Mouse (Mus musculus) lung, postnatal 4 days (tissue): ENCODE data around the gene Umad1.

Experiments used
- DNase-seq, 2 experiments: peaks; one replicate each; pipeline ENCODE4 v3.0.0; 2021

Umad1 gene

DNA sequence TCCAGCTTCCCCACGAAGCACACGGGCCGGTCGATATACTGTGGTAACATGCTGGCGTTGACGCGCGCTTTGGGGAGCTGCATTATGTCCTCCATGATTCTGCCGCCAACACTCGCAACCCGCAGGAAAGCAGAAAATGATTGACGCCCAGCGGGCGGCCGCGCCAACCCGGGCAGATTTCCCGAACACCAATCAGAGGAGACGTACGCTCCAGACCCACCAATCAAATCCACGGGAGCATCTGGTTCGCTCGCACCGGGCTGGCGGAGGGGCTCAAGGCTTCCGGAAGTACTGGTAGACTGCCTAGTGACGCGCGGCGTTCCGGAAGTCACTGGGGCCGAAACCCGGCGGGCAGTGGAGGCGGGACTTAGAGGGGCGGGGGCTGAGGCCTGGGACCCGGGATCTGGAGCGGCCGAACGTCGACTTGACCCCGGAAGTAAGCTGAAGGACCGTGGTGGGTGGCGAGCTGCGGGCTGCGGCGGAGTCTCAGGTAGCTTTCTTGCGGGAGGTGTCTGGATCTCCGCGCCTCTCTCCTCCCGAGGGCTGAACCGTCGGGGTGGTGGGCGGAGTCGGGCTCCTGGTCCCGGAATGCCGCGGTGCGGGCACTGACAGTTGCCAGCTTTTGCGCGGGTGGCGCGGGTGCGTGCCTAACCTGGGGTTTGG, at the start of gene Umad1, which contains the start of the genes Rpa3 and Gm45062:
Gene Umad1, plus strand, starts transcription at position 285 of the 663 bp plus-strand sequence.
Gene Rpa3, minus strand, starts transcription at position 170 of the 663 bp plus-strand sequence.
Gene Gm45062, plus strand, starts transcription at position 447 of the 663 bp plus-strand sequence.
- DNase-seq, result peak; percentile 97 to 99

DNA sequence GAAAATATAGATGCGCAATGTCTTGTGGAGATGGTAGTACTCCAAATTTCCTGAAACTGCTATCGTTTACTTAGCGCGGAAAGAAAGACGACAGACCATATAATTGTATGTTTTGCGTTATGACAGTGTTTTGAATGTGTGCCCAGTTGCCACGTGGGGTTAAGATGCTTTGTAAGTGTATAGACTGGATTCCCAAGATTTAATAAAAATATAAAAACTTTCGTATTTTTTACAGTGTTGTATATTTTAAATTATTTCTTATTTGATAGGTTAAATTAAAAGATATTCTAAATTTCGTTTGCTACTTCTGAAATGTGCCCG, 49.3 kb upstream of the Umad1 start:
- no peak for DNase-seq

DNA sequence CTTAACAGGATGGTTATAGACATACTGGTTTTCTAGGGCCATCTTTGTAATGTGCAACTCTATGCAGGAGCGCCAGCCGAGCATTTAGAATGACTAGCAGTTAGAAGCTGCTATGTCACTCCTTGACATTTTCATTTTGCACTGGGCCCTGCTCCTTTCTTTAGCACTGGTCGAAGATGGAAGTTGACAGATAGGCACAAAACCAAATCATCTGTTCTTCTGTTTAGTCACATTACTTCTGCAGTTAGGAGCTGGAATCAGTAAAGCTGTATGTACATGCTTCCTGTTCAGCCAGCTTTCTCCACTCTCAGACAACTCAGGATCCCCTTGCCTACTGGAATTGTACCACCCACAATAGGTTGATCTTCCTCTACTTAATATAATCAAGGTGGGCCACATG, 48.4 kb upstream of the Umad1 start:
- DNase-seq, result no peak

DNA sequence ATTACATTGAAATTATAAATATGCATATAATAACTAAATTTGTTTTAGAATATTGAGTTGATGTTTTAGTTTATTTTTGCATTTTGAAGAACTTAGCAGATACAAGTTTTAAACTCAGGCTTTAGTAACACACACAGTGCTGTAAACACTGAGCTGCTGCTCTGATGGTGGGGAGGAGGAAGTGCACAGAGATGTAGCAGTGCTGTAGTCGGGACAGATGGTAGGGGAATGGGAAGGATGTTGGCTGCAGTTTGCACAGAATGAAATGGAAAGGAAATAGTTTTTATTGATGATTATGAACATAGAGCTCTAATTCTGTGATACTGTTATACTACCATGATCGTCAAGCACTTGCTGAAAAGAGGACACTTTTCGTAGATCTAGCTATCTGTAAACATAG, 32.1 kb upstream of the Umad1 start:
- DNase-seq, result no peak

DNA sequence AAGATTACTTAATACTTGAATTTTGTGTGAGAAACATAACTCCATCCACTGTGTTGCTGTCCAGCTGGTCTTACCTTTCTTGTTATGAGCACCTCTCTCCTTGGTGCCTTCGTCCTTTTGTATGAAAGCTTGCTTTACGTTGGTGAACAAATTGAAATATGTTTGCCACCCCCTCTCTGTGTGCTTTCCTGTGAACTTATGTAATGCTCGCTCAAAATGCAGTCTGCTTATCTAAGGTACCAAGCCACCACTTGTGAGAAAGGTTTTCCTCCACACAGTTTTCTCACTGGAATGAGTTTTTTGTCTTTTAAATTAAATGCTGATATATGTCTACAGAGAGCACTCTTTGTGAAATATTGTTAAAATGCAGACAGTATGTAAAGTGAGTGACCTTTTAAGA, 30.5 kb upstream of the Umad1 start:
- DNase-seq, result no peak

DNA sequence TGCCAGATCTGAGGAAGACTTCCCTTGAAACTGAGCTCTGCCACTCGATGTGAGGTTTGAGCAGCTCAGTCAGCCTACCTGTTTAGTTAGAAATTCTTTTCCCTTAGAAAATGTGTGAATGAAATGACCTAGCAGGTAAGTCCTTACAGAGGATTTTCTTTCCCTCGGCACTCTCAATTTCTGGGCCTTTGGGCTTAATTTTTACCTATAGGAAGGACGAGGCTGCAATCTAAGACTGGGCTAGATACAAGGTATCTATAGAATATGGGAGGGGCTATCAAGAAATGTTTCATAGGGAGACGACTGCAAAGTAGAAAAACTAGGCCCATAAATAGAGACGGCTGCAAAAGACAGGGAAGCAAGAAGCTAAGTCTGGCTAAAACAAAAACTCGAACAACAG, 772 bp upstream of the Umad1 start:
- DNase-seq, result no peak

DNA sequence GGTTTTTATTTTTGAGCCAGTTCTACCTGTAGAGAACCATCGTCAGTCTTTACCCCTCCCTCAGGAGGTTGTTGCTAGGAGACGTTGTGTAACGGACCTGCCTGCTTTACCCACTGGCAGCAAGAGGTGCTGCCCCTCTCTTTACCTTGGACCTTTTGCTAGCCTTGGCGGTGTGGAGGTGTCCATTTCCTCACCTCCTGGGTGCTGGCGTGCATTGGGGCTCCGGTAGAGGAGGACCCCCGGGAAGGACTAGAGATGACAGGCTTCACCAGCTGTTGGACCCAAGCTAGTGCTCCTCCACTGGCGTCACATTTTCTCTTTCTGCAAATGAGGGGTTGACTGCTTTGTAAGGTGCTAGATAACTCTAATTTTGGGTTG, 568 bp downstream of the Umad1 start:
- no peak for DNase-seq

DNA sequence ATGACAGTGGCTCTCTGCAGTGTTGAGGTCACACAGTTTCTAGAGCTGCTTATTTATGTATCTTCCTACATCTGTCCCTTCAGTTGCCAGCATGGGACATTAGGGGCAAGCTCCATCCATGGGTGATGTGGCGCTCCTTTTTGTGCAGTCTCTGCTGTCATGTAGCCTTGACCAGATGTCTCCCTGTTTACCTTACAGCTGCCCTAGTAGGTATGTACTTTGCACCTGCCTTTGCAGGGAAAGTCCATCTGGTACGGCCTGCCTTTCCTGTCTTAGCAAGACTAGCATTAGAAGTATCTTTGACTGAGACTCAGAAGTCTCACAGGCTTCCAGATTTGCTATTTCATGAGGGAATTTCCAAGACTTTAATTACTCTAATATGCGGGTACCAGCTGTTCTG, 12.0 kb downstream of the Umad1 start:
- DNase-seq, result no peak

DNA sequence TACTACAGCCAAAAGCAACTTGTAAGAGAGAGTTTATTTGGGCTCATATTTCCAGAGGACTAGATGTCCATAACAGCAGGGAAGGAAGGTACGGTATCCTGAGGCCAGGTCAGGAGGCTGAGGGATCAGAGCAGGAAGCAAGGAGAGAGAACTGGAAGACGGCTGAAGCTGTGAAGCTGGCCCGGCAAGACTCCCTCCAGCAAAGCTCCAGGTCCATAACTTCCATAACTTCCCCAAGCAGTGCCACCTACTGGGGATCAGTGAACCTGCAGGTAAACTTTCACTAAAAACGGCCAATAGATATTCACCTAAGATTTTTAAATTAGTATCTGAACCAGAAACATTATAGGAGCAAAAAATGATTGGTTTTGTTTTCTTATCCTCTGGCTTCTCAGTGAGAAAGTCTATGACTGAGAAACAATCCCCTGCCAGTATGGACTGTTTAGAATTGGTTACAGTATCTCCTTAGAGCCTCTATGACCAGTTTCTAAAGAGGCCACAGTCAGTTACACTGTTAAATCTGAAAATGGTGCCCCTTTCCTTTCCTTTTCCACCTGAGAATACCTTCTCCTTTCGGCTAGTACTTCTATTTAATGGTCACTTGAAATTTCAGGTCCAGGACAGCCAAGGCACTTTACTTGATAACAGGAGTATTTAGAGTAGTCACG, 15.4 kb downstream of the Umad1 start:
- peak; percentile 34 to 70 for DNase-seq

DNA sequence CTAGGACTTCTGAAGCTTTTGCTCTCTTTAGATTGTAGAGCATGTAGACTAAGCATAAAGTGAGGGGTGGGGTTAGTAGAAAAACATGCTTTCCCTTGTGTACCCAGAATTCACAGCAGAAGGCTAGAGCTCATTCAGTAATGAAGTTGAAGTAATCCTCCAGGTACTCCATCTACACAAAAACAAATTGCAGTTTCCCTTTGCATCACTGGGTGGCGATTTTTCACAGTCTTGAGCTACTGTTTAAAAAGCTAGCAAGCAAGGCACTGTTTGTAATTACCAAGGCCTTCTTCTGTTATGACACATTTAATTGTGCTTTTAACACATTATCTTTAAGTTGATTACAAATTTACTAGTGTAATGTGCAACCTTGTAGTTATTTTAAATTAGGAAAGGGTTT, 16.0 kb downstream of the Umad1 start:
- peak in 1 of 2 experiments; percentile 74 for DNase-seq

DNA sequence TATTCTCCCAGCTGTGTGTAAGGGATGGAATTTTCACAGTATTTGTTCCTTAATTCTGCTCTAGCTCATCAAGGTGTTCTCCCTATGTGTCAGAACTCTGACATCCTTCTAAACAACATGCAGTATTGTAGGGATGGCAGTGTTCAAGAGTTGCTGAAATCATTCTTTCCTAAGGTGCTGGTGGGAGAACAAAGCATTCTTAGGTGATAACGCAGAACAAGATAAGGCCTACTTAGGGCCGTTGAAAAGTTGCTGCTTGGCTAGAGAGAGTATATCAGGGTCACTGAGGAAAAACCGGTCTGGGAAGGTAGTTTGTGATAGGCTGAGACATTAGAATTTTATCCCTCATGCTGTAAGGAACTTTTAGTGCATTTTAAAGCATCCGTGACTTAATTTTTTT, 17.3 kb downstream of the Umad1 start:
- DNase-seq, result no peak

DNA sequence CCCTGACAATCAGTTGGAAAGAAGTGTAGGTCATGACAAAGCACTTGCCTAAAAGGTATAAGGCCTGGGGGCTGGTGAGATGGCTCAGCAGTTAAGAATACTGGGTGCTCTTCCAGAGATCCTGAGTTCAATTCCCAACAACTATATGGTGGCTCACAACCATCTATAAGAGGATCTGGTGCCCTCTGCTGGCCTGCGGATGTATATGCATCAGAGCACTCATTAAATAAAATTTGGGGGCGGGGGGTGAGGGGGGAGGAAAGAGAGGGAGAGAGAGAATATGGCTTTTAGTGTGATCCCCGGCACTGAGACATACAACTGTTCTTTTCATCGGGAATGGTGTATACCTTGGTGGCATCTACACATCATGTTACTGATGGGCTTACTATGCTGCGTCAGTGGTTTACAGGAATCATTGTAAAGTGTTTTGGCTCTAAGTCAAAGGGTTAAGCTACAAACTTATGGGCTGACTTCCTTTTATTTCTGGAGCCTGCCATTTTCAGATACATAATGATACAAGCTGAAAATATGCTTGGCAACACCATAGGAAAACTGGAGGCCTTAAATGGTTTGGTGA, 19.4 kb downstream of the Umad1 start:
- DNase-seq, result no peak

DNA sequence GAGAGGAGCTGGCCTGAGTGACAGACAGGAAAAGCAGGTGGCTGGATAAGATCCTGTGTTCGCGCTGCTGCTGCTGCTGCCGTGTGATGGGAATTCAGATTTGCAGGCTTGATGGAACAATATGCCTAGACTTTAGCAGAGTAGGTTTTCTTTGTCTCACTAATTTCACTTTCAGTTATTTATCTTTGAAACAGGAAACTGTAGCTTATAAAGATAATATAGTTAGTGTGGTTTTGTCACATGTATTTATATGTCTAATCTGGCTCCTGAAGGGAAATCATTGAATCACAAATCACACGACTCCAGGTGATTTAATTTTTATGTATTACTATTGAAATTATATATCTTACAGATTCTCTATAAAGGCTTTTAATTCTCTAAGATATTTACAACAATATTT, 24.2 kb downstream of the Umad1 start:
- DNase-seq, result no peak

DNA sequence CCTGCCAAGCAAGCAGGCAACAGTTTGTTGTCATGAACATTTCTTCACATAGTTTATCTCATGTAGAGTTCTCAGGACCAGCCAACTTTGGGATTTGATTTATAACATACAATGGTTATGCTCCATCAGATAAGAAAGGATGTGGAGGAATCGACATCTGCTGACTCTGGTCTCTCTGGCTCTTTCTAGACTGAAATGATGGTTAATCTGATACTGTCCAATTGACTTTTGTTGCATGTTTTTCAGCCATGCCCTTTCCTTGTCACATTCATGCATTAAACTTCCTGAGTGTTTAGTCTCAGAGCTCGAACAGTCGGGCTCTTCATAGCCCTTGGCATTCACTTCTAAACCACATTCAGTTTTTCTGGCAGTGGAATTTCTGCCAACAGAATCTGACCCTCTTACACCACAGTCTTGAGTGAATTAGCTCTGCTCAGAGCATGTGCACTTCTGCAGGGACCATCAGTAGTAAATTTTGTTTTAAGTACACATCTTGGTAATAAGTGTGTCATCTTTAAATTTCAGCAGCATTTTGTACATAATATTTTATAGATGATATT, 26.4 kb downstream of the Umad1 start:
- DNase-seq, result no peak

DNA sequence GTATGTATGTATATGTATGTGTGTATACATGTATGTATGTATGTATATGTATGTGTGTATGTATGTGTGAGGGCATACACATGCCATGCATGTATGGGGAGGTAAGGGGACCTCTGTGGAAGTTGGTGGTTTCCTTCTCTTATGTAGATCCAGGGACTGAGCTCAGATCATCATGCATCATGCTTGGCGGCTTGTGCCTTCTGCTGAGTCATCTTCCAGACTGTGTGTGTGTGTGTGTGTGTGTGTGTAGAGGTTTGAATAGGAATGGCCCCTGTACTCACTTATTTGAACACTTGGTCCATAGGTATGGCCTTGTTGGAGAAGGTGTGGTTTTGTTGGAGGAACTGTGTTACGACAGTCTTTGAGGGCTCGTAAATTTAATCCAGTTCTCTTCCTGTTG, 27.1 kb downstream of the Umad1 start:
- DNase-seq, result no peak

DNA sequence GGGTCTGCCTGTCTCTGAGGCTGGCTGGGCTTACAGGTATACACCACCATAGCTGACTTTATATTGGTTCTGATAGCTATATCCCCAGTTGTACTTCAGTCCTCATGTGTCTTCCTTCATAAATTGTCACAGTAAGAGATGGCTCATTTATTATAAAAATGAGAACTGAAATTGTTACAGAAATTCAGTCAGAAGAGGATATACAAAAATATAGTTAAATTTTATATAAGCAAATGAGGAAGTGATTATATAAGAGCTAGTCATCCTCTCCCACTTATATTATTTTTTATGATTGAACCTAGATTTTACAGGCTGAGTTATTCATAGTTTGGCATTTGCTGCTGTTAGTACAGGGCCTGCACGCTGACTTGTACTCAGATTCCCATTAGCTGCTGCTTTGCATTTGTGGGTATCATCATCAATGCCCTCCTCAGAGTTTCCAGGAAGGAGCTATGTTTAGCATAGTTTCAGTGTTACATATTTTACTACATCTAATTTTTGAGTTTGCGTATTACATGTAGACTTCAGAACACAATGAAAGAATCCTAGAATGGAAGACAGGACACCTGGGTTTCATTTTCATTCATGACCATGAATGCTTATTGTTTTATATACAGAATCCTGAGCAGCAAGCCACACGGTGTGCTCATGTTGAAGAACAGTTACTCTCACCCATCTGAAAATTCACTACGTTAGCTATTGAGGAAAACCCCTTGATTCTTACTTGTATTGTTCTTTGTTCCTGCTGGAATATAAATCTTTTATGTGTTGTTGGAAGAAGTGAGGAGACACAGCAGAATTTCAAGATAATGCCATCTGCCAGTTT, 29.9 kb downstream of the Umad1 start:
- no peak for DNase-seq

DNA sequence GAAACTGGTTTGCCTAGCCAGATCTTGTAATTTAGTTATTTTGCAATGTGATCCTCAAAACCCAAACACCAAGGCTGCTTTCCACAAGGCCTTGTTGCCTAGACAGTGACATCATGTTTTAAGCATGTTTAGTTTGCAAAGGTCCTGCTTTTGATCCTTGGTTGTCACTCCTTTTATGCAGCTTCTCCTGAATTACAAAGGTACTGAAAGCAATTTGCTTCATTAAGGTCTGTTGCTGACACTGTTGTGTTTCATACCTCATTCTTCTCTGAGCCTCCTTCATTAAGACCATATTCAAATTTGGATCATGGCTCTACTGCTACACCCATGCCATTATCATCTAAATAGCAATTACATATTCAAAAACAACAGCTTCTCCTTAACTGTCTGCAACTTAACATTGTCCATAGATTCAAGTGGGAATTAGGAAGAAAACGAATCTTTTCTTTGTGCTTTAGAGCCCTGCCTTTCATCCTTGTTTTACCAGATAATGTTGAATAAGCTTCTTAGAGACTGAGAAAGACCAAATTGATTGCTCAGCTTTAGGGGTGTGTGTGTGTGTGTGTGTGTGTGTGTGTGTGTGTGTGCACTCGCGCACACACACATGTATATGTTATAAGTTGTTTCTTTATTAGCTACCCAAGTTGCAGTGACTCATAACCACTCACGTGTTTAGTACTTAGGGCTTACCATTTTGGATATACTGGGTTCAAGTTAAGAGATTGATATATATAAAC, 35.1 kb downstream of the Umad1 start:
- DNase-seq, result no peak

DNA sequence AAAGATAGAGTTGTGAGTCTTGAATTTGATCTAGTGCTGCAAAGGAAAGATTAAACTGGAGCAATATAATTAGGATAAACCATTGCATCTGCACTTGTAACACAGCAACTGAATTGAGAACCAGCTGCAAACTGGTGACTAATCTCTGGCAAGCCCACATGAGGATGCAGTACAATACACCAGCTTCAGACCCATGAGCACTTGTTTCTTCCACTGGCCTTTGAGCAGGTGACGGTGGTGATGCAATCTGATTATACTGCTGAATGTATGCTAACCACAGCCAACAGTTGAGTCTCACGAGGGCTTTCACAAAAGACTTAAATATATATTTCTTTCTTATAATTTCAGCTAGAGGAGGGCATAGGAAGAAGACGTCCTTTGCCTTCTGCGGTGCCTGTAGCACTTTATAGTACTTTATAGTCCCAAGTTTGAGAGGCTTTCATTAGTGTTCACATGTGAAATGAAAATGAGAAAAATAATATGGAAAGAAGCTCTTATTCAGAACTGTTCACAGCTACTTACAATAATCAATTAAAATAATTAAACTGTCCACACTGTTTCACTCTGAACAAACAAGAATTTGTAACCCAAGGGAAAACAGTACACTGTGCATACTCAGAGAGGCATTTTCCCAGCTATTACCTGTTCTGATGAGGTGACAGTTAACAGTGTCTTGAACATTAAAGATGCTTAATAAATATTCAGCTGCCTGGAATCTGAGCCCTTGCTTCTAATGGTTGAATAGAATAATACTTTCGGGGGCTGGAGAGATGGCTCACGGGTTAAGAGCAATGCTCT, 40.2 kb downstream of the Umad1 start:
- no peak for DNase-seq

DNA sequence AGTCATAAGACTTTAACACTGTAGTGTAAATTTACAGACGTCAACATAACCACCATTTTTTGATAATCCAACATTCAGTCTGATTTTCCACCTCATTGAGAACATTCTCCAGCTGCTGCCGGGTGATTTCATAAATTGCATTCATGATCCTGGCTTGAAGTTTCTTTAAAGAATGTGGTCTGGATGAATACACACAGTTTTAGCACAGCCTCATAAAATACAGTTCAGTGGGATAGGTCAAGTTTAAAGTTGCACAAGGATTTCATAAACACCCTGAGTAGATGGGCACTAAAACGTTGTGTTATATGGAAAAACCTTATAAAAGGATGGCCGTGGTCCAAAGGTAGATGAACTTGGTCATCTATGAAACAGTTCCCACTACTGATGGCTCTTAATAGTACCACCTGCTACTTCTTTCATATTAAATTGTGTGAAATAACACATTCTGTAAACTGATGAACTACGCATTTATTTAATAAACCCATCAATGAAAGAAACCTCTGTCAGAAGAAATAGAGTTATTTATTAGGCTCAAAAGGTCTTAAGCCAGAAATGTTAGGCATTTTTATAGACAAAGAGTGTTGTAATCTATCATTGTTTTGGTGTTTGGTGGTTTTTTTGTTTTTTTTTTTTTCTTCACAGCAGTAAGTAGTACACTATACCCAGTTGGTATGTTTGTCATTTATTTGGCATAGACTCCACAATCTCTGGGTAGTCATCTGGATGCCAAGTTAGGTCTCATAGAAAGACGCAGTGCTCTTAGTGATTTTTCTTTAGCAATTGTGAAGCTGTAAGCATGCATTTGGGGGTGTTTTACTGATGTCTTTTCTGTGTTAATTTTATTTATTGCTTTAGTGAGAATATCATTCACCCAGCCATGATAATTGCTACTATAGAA, 49.0 kb downstream of the Umad1 start:
- DNase-seq, result no peak

DNA sequence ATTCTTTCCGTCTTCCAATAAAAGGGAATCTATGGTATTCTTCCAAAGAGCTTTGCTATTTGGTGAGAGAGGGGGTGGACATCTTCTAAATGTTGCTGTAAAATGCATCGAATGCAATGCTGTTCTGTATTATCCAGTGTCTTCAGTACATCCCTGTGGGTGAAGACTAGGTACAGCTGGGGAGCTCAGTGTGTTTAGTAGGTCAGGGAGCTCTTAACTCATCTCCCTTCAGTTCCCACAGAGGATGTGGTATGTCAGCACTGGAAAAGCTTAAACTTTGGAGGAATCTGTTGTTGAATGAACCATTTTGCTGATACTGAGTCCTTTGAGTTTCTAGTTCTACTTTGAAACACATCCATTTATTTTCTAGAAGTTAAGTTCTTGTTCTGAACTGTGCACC, 53.5 kb downstream of the Umad1 start:
- DNase-seq, result no peak

DNA sequence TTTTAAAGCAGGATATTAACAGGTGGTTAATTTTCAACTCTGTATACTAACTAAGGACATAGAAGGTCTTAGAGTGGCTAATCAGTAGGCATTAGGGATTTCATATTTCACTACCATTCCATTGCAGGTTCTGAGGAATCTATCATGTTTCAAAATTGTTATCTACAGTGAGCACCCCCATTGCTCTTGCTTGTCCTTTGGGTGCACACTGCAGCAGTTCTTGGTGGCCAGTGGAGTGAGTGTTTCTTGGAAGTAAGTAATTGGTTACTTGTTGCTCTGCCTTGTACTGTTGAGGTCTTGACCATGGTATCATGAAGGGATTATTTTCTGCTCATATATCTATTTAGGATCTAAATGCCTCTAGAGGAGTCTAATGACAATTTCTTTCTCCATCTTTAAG, 57.1 kb downstream of the Umad1 start:
- DNase-seq, result no peak
